Mouse (Mus musculus): Measurements from ENCODE around the gene Zfp800.

The Zfp800 gene

GRCm38 (mm10) chr6:28215268-28215954 is 182.4 kb downstream of the Zfp800 start:
- DNase-seq (ENCODE audit: low read depth in 1 of 2, low spot score in 2 of 2), result peak; percentile 6 to 22

GRCm38 (mm10) chr6:28214658-28215267 is 183.0 kb downstream of the Zfp800 start:
- no peak for DNase-seq (ENCODE audit: low read depth in 1 of 2, low spot score in 2 of 2)

GRCm38 (mm10) chr6:28203454-28203853 is 194.4 kb downstream of the Zfp800 start:
- no peak for DNase-seq (ENCODE audit: low read depth in 1 of 2, low spot score in 2 of 2)

GRCm38 (mm10) chr6:28202833-28203232 is 195.0 kb downstream of the Zfp800 start:
- no peak for DNase-seq (ENCODE audit: low read depth in 1 of 2, low spot score in 2 of 2)

- DNase-seq (ENCODE audit: low read depth in 1 of 2, low spot score in 2 of 2), result no peak
These were observed 203.9 kb downstream of the Zfp800 start for GRCm38 (mm10) chr6:28193901-28194300.

GRCm38 (mm10) chr6:28191935-28192334 is 205.9 kb downstream of the Zfp800 start:
- DNase-seq (ENCODE audit: low read depth in 1 of 2, low spot score in 2 of 2), result no peak

All from monocyte, adult 2 months (primary cell).